Mouse (Mus musculus) layer of hippocampus, adult 11-12 months (tissue): Measurements from ENCODE around the gene Pkd1.

Experiments
- DNase-seq: peaks from one replicate; pipeline ENCODE4 v3.0.0; 2022; ENCODE audit warnings: low spot score

The Pkd1 gene

GRCm38 (mm10) chr17:24549618-24550415, at the start of gene Pkd1:
TSS of gene Pkd1 (plus strand) at chr17:24549834.
- peak; percentile 99 for DNase-seq

GRCm38 (mm10) chr17:24502208-24502607, 47.4 kb upstream of the Pkd1 start:
- DNase-seq = no peak

GRCm38 (mm10) chr17:24504085-24504484, 45.5 kb upstream of the Pkd1 start:
- DNase-seq = no peak

GRCm38 (mm10) chr17:24505286-24505955, 44.2 kb upstream of the Pkd1 start:
- no peak for DNase-seq

- peak; percentile 49 for DNase-seq
Measured at GRCm38 (mm10) chr17:24506332-24507070, 43.1 kb upstream of the Pkd1 start.

GRCm38 (mm10) chr17:24507129-24507664, 42.4 kb upstream of the Pkd1 start:
- no peak for DNase-seq

GRCm38 (mm10) chr17:24507806-24508460, 41.7 kb upstream of the Pkd1 start:
- no peak for DNase-seq

- peak; percentile 76 for DNase-seq
Measured at GRCm38 (mm10) chr17:24513609-24514008, 36.0 kb upstream of the Pkd1 start.

- no peak for DNase-seq
Measured at GRCm38 (mm10) chr17:24514270-24515257, 35.1 kb upstream of the Pkd1 start.

- no peak for DNase-seq
Measured at GRCm38 (mm10) chr17:24520450-24520849, 29.2 kb upstream of the Pkd1 start.

- DNase-seq = no peak
Measured at GRCm38 (mm10) chr17:24524734-24525133, 24.9 kb upstream of the Pkd1 start.

GRCm38 (mm10) chr17:24527315-24527714, 22.3 kb upstream of the Pkd1 start:
- no peak for DNase-seq

GRCm38 (mm10) chr17:24527723-24528559, 21.7 kb upstream of the Pkd1 start, which contains the start of gene Traf7:
TSS of gene Traf7 (minus strand) at chr17:24527938.
- peak; percentile 97 for DNase-seq

GRCm38 (mm10) chr17:24528560-24528918, 21.1 kb upstream of the Pkd1 start:
- DNase-seq = no peak

GRCm38 (mm10) chr17:24529007-24529451, 20.6 kb upstream of the Pkd1 start:
- DNase-seq = peak; percentile 70

GRCm38 (mm10) chr17:24529883-24530282, 19.8 kb upstream of the Pkd1 start:
- no peak for DNase-seq

GRCm38 (mm10) chr17:24530361-24531050, 19.1 kb upstream of the Pkd1 start:
- no peak for DNase-seq

GRCm38 (mm10) chr17:24531064-24531463, 18.6 kb upstream of the Pkd1 start:
- no peak for DNase-seq

- no peak for DNase-seq
Measured at GRCm38 (mm10) chr17:24532045-24532444, 17.6 kb upstream of the Pkd1 start.
